Mouse (Mus musculus): ENCODE measurements around the gene Gpr85.
"Not testable (repeated sequence)": the region's sequence is repeated elsewhere in the genome, so short reads cannot be mapped to it uniquely, and the experiment has no call there.

The Gpr85 gene

GRCm38 (mm10) chr6:13839345-13840054, at the start of gene Gpr85:
Gpr85 (minus strand) TSS chr6:13839942.
- no peak for DNase-seq (ENCODE audit: low spot score)

- DNase-seq (ENCODE audit: low spot score) = no peak
Measured at GRCm38 (mm10) chr6:13884877-13885592, 45.3 kb upstream of the Gpr85 start.

DNA sequence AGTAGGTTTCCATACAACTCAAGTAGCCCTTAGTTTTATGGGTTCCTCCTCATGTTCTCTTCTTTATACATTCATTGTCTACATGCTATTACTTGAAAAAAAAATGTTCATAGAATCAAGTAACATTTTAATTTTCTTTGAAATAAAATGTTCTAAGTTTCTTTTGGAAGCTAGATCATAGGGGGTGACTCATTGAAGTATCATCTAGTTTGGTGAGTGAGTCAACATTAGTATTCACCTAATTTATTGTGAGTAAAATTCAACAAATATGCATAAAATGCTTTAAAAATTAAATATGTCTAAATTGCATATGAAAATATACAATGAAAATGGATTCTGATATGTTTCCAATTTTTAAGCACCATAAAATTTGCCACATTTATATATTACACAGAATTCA, 43.2 kb upstream of the Gpr85 start:
- no peak for DNase-seq (ENCODE audit: low spot score)

DNA sequence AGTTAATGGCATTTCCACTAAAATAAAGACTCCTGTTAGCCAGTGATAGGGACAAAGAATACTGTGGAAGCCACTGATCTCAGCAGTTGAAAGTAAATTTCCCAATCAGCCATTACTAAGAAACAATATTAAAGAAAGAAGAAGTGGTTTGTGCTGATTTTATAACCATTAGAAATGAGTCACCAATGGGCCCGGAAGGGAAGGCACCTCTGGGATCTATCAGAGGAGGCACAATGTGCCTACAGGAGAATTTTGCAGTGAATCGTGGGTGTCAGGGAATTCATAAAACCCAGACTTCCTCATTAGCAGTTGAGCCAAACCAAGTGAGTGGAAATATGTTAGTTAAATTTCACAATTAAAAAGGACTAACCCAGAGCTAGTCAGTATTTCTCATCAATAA, 34.2 kb upstream of the Gpr85 start:
- no peak for DNase-seq (ENCODE audit: low spot score)

GRCm38 (mm10) chr6:13872076-13872475, 32.3 kb upstream of the Gpr85 start:
- DNase-seq (ENCODE audit: low spot score) = peak; percentile 26

GRCm38 (mm10) chr6:13871625-13871958, 31.9 kb upstream of the Gpr85 start:
- DNase-seq (ENCODE audit: low spot score) = no peak

GRCm38 (mm10) chr6:13870919-13871624, 31.3 kb upstream of the Gpr85 start, which contains the start of gene 2610001J05Rik:
2610001J05Rik (minus strand) TSS chr6:13871518.
- peak; percentile 97 for DNase-seq (ENCODE audit: low spot score)

DNA sequence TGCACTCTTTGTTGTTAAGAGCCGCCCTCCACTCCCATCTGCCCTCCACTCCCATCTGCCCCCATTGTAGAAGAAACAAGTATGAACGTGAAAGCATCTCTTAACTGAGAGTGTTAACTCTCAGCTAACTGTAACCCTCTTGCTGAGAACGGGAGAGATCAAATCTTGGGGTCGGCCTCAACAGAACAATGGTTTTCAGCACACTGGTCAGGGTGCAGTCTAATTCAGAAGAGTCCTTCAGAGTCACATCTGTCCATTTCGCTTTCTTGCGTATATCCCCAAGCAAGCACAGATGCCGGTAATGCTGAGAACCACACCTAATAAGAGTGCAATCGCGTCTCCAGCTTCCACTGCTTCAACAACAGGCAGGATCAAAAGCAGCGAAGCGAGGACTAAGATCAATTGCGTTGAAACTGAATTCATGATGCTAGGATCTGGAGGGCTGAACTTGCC, 30.6 kb upstream of the Gpr85 start:
- DNase-seq (ENCODE audit: low spot score) = peak; percentile 26

DNA sequence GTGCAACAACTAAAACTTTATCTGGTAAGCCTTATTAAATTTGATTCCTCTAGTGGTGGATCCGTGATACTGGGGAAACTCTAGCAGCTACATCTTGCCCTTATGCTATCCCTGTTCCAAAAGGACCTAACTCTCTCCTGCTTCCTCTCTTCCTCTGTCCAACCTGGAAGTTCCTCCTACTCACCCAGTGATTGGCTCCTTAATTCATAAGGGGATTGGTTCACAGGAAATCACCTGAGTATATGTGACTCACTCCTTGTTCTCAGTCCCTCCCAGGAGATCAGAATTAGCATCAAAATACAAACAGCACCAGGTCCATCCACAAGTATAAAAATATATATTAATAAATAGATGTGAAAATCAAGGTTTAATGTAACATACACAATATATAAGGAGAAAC, 20.9 kb upstream of the Gpr85 start:
- DNase-seq (ENCODE audit: low spot score) = no peak

DNA sequence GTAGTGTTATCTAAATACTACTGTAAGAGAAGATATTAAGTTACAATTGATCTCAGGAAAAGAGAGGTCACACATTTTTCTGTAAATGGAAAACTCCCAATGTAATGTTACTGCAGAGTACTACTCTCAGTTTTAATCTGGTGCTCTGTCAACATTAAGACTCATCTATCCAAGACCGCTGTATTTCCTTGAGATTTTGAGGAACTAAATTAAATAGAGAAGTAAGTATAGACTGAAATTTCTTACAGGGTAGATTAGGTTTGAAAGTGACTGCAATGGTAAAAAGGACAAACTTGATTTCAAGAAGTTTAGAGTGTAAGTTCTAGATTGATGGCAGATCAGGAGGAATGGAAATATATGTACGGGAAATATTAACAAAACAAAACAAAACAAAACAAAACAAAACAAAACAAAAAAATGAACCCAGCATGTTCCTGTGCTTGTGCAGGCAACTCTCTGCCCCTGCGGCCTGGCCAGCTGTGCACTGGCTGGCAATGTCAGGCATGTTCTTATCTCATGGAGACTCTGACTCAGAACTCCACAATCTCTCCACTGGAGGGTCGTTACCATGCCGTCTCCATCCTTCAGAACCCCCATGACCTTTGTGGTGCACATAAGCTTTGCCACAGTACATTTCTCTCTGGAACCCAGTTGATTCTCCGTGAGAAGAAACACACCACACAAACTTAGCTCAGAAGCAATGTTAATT, 20.3 kb upstream of the Gpr85 start:
- DNase-seq (ENCODE audit: low spot score) = no peak

- no peak for DNase-seq (ENCODE audit: low spot score)
Measured at GRCm38 (mm10) chr6:13854230-13854629, 14.5 kb upstream of the Gpr85 start.

- DNase-seq (ENCODE audit: low spot score) = no peak
Measured at GRCm38 (mm10) chr6:13853244-13853643, 13.5 kb upstream of the Gpr85 start.

DNA sequence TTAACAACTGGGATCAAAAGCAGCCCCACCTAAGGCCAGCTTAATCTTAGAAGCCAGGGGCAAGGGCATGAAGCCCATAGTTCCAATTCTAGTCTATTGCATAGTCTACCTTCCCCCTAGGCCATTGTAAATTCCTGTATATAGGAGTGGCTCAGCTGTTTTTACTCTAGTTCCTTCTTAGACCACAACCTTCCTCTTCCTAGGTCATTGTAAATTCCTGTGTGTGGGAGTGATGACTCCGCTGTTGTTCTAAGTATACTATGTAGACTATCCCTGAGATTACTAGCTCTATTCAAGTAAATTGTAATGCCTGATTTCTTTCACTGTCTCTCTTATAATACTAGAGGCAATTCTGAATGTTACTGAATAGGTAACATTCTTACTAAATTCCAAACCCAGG, 6.3 kb upstream of the Gpr85 start:
- DNase-seq (ENCODE audit: low spot score) = not testable (repeated sequence)

GRCm38 (mm10) chr6:13838677-13839344, 931 bp downstream of the Gpr85 start:
- no peak for DNase-seq (ENCODE audit: low spot score)

DNA sequence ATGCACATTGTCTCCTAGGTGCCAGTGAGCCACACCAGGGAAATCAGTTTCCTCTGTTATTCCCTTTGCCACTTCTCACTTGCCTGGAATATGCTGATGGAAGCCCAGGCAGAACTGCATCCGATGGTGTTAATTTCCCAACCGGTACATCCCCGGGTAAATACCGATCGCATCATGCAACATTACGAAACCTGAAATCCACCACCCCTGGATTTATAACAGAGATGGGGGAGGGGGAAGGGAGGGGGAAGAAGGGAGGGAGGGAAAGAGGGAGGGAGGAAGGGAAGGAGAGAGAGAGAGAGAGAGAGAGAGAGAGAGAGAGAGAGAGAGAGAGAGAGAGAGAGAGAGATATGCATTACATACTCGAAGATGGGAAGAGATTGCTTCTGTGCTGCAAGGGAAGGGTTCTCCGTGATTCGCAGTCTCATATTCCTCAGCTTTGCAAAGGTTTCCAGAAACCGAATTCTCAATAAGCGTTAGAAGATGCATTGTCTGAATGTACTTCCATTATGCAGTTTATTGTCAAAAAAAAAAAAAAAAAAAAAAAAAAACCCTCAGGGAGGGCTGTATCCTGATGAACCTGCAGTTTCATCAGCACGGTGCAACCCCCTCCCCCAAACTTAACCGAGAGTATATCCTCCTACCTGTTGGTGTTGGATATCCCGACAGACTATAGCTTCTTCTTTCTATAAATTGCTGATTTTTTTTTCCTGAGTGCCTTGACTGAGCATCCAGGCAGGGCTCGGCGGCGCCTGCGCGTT, 1.6 kb downstream of the Gpr85 start:
- DNase-seq (ENCODE audit: low spot score) = peak; percentile 75

- DNase-seq (ENCODE audit: low spot score) = no peak
Measured at GRCm38 (mm10) chr6:13836967-13837570, 2.7 kb downstream of the Gpr85 start.

GRCm38 (mm10) chr6:13835720-13836665, 3.7 kb downstream of the Gpr85 start:
- no peak for DNase-seq (ENCODE audit: low spot score)

- DNase-seq (ENCODE audit: low spot score) = no peak
Measured at GRCm38 (mm10) chr6:13832770-13833169, 7.0 kb downstream of the Gpr85 start.

DNA sequence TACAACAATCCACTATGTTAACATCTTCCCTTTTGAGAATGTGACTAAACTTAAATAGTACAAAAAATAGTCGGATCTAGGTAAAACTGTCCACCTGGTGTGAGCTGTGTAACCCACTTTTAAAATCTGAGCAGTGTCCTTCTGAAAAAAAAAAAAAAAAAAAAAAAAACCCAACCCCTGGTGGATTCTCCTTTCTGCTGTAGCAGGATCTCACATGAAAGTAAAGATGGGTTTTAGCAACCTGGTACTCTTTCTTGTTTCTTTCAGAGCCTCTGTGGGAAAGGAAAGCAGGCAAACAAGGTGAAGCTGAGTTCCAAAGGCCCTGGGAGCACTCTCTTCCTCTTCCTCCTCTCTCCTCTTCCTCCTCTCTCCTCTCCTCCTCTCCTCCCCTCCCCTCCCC, 10.9 kb downstream of the Gpr85 start:
- no peak for DNase-seq (ENCODE audit: low spot score)

Measured in adipocyte (in vitro differentiated cells).